Mouse (Mus musculus) small intestine, adult 2 months (tissue): Measurements from ENCODE around the gene Hmgn1. TPM values are rescaled to one million over a fixed set of nuclear protein-coding genes. Genes with fewer than 3 reads are reported as not detected.

Experiments used
- H3K27ac ChIP-seq: fragments of 200-500 bp; 2 replicates; pipeline ENCODE4 v1.5.1; 2012; ENCODE audit warnings: low read depth, low read length, control low read depth, inconsistent platforms; ENCODE audit not compliant: insufficient read depth
- H3K27me3 ChIP-seq: fragments of 200-500 bp; 2 replicates; pipeline ENCODE4 v1.6.1; 2012; ENCODE audit warnings: mild to moderate bottlenecking, moderate library complexity, low read length, inconsistent platforms; ENCODE audit not compliant: control insufficient read depth, insufficient read depth
- H3K36me3 ChIP-seq: fragments of 200-500 bp; 2 replicates; pipeline ENCODE4 v1.6.1; 2012; ENCODE audit warnings: mild to moderate bottlenecking, low read length, control low read depth, inconsistent platforms; ENCODE audit not compliant: control insufficient read depth, insufficient read depth
- H3K4me1 ChIP-seq: fragments of 200-500 bp; 2 replicates; pipeline ENCODE4 v1.6.1; 2012; ENCODE audit warnings: low read length, inconsistent platforms, mixed read lengths; ENCODE audit not compliant: control insufficient read depth, insufficient read depth, insufficient read length
- H3K4me3 ChIP-seq: fragments of 200-500 bp; 2 replicates; pipeline ENCODE4 v1.5.1; 2012; ENCODE audit warnings: low read depth, mild to moderate bottlenecking, control low read depth, inconsistent platforms, low read length, moderate library complexity
- CTCF ChIP-seq: fragments of 200-500 bp; IDR thresholded peaks from 2 replicates; pipeline ENCODE4 v1.5.1; 2012; ENCODE audit warnings: low read depth, mild to moderate bottlenecking, control low read depth, inconsistent platforms, low read length, moderate library complexity, mixed read lengths; ENCODE audit not compliant: insufficient replicate concordance, insufficient read length; ENCODE audit errors: extremely low read depth
- POLR2A ChIP-seq: fragments of 200-500 bp; IDR thresholded peaks from 2 replicates; pipeline ENCODE4 v1.6.1; 2012; ENCODE audit warnings: low read depth, mild to moderate bottlenecking, control low read depth, inconsistent platforms, low read length, moderate library complexity
- WGBS: fragments of 180-500 bp; shearing (Covaris S2); methylation state at CpG from one replicate; pipeline ENCODE4 v1.1.7; 2018; 5-methylcytosine and 5-hydroxymethylcytosine counted together
- polyA plus RNA-seq: library from polyadenylated mRNA; depleted of rRNA; stranded (reverse); fragments of >200 nt; gene quantifications from 2 replicates; pipeline ENCODE4 v1.2.3, GENCODE M21; 2012

Hmgn1 gene
- polyA plus RNA-seq, 1 experiment, result 4.4 TPM

DNA sequence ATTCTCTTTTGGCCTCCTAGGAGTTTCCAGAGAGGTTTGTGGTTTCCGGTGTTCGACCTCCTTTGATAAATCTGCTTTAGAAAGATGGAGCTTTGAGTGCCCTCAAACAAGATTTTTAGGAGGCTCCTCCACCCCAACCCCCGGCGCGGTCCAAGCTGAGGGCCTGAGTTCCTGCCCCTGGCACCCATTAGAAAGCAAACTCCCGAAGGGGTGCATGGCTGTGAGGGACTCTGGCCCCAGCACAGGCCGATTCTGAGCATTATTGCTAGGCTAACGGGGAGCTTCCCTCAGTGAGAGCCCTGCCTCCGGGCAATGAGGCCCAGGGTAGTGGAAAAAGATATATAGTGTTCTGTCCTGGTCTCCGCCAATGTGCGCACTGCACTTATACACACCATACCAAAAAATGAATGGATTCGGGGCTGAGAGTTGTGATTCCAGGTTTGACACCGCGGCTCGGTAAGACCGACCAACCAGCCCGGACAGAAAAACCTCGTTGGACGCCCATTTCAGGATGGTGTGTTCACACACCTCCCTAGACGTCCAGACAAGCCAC lies 32.3 kb upstream of the Hmgn1 start:
- Histone ChIP-seq H3K4me3 (peak overlapping the region; percentile 60; the same call in 1 of the 2 replicates), H3K36me3 (no peaks in the 10 kb centered on the region), H3K4me1 (peaks cover 4% of the 10 kb centered on the region; the same call in 1 of the 2 replicates), H3K27ac (no peak overlapping the region), H3K27me3 (no peaks in the 10 kb centered on the region)
- TF ChIP-seq POLR2A, result no peak
- 90% methylated on average over 20 of the region's 20 CpGs for WGBS

DNA sequence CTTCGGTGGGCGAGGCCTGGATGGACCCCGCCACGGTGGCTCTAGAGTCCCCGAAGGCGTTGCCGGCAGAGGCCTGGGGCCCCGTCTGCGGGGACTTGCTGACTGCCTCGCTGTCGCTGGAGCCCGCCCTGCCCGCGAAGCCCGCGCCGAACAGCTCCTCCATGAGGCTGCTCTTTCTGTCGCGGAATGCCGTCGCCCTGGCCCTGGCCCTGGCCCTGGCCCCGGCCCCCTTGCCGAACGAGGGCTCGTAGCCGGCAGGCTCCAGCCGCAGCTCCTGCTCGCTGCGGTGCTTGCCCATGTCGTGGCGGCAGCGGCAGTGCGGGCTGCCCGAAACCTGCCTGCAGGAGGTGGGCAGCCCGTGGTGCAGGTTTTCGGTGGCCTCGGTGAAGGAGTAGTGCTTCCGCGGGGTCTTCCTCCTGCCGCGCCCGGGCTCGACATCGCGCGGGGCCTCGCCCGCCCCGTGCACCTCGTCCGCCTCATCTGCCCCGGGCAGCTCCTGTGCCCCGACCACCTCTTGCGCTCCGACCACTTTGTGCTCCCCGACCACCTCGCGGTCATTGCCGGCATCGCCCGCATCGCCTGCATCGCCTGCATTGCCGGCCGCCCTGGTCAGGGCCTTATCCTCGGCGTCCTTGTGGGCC lies 31.7 kb upstream of the Hmgn1 start:
- peak overlapping the region; percentile 60 for H3K4me3 ChIP-seq
- 1% methylated on average over 64 of the region's 67 CpGs for WGBS
- H3K27me3 ChIP-seq, result no peaks in the 10 kb centered on the region
- 0 out of 2 replicates have a peak, but pooled peaks have one; percentile 23 for TF ChIP-seq CTCF
- TF ChIP-seq POLR2A, result no peak
- H3K36me3 ChIP-seq, result no peaks in the 10 kb centered on the region
- peaks cover 4% of the 10 kb centered on the region; the same call in 1 of the 2 replicates for H3K4me1 ChIP-seq
- no peak overlapping the region for H3K27ac ChIP-seq

DNA sequence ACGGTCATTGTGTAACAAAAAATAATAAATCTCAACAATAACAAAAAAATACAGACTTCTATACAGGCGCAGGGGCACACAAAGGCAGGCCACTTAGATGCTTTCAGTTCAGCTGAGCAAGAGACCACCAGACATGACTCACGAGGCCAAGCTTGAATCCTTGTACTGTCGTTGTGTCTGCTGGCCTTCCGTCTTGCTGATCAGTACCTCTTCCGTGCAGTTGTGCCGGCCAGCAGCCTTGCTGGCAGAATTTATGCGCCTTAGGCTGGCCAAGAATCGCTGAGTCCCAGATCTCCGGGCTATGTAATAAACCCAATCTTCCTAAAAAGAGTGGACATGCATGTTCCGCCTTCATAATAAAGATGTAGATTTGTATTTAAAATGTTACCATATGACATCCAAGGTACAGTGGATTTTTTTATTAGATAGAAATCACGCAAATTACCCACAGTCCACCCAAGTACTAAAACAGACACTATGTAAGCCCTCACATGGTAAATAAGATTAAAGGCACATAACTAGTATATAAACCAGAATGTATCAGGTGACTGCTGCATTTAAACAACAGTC lies 31.1 kb upstream of the Hmgn1 start:
- 80% methylated on average over 12 of the region's 12 CpGs for WGBS
- Histone ChIP-seq H3K27ac (no peak overlapping the region), H3K27me3 (no peaks in the 10 kb centered on the region), H3K36me3 (no peaks in the 10 kb centered on the region), H3K4me1 (peaks cover 4% of the 10 kb centered on the region; the same call in 1 of the 2 replicates), H3K4me3 (peak overlapping the region; percentile 60)
- no peak for TF ChIP-seq CTCF
- TF ChIP-seq POLR2A, result no peak

DNA sequence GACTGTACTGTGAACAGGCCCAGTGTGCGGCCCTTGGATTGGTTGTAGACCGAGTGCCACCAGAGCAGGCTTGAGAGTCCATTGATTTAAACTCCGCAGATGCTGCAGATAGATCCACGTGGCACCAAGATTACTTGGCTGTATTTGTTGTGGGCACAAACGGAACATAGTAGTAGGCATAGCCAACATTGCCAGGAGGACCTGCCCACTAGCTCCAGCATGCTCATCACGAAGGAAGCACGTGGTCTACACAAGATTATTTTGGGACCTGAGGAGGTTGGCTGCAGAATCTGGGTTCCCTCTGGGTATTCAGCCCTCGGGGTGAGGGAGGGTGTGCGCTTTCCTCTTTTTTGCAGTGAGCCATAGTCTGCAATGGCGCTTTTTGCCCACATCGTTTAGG lies 29.6 kb upstream of the Hmgn1 start:
- Histone ChIP-seq H3K4me1 (peaks cover 4% of the 10 kb centered on the region; the same call in 1 of the 2 replicates), H3K36me3 (no peaks in the 10 kb centered on the region), H3K27ac (no peak overlapping the region), H3K4me3 (no peak overlapping the region), H3K27me3 (no peaks in the 10 kb centered on the region)
- WGBS, result 89% methylated on average over 11 of the region's 11 CpGs
- TF ChIP-seq CTCF (no peak), POLR2A (no peak)

DNA sequence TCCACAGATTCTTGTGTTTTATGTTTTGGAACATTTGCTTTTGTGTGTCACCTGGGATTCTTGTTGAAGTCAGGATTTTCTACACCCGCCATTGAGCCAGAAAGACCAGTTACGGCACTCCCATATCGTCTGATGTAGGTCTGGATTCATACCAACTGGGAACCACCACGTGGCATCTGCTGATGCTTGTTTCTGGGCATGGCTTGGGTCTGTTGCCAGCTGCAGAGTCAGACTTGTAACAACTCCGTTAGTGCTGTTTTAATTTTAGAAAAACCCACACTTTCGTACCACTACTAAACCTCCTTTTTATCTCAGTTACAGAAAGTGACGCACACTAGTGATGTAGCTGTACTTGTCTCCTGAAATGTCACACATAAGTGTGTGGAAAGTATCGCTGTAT lies 28.5 kb upstream of the Hmgn1 start:
- WGBS, result 86% methylated on average over 8 of the region's 8 CpGs
- no peak overlapping the region for H3K4me3 ChIP-seq
- H3K36me3 ChIP-seq, result no peaks in the 10 kb centered on the region
- H3K27me3 ChIP-seq, result no peaks in the 10 kb centered on the region
- no peak overlapping the region for H3K27ac ChIP-seq
- TF ChIP-seq POLR2A, result no peak
- no peak for TF ChIP-seq CTCF
- H3K4me1 ChIP-seq, result peaks cover 5% of the 10 kb centered on the region

DNA sequence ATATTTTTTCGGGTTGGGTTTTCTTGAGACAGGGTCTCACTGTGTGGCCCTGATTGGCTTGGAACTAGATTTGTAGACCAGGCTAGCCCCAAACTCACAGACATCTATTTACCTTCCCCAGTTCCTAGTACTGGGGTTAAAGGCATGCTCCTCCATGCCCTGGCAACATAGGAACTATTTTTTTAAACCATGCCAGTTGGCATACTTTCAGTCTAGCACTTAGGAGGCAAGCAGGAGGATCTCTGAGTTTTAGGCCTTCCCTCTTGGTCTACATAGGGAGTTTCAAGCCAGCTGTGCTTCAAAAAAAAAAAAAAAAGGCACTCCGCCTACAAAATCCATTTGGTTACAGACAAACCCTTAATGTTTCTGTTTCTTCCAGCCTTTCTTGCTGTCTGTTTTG lies 26.9 kb upstream of the Hmgn1 start:
- TF ChIP-seq CTCF, result no peak
- no peak for TF ChIP-seq POLR2A
- Histone ChIP-seq H3K4me1 (peaks cover 5% of the 10 kb centered on the region), H3K27ac (no peak overlapping the region), H3K4me3 (no peak overlapping the region), H3K27me3 (no peaks in the 10 kb centered on the region), H3K36me3 (no peaks in the 10 kb centered on the region)
- WGBS, result 78% methylated on average over 2 of the region's 2 CpGs

DNA sequence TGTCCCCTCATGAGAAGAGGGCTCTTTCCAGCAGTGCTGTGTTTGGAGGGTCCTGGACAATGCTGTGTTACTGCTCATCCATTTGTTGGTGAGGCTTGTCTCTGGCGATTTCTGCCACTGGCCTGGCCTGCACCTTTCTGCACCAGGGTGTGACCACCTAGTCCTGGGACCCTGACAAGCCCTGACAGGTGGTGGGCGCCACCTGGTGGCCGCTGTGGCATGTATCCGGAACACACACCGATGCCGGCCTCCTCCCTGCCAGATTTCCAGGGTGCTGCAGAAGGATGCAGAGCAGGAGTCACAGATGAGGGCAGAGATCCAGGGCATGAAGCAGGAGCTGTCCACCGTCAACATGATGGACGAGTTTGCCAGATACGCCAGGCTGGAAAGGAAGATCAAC lies 24.0 kb upstream of the Hmgn1 start:
- WGBS, result 20% methylated on average over 9 of the region's 9 CpGs
- H3K4me1 ChIP-seq, result peaks cover 2% of the 10 kb centered on the region; the same call in 1 of the 2 replicates
- H3K27me3 ChIP-seq, result no peaks in the 10 kb centered on the region
- H3K27ac ChIP-seq, result no peak overlapping the region
- TF ChIP-seq POLR2A, result no peak
- peak; percentile 90 for TF ChIP-seq CTCF
- no peak overlapping the region for H3K4me3 ChIP-seq
- H3K36me3 ChIP-seq, result no peaks in the 10 kb centered on the region
